Mouse (Mus musculus): ENCODE measurements around the gene Cdkn2a. TPM values are rescaled to one million over a fixed set of nuclear protein-coding genes. Genes with fewer than 3 reads are reported as not detected.
A peak's percentile ranks its signal among the peaks of the same experiment; 100 is the strongest.

Gene Cdkn2a
- polyA plus RNA-seq, 1 experiment from 2014 or later = not detected

DNA sequence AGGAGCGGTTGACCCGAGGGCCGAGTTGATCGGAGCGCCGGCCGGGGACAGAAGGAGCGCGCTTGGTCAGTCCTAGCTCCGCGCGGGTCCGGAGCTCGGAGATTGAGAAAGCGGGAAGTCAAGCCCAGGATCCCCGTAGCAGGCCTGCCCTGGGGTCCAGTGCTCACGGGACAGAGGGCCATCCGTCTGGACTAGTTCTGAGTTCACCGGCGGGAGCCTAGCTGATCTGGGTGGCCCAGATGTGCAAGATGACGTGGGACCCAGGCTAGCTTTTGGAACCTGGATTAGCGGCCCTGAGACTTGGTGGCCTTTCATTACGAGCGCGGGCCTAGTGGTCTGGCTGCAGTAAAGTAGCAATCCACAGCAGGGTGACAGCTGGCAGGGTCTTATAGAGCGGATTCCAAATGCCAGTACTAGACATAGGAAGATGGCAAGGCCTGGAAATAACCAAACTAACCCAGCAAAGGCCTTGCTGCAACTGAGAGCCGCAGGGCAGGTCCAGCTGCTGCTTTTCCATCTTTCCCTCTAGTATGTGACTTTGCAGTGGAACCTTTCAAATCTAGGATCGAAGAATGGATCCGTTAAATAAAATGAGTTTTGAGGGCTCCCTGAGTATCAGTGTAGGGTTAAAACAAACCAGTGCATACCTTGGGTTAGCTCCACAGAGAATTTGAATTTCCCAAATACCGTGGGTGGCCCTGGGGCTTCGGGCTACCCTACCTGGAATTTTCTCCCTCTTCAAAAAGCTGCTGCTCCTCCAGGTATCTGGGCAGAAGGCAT, 1.2 kb upstream of the Cdkn2a start:
- H3K27me3 ChIP-seq (replicated peaks) = peaks cover 78% of the 10 kb centered on the region
- H3K9me3 ChIP-seq (replicated peaks) = no peaks in the 10 kb centered on the region
- peaks cover 12% of the 10 kb centered on the region for H3K4me1 ChIP-seq (replicated peaks)
- H3K27ac ChIP-seq (ENCODE audit: poor library complexity, severe bottlenecking) = no peak overlapping the region
- H3K4me3 ChIP-seq = peak overlapping the region; percentile 64
- H3K9ac ChIP-seq = peak overlapping the region; percentile 69
- WGBS = 3% methylated on average over 31 of the region's 31 CpGs
- H3K4me2 ChIP-seq = peak overlapping the region; percentile 99
- ATAC-seq (ENCODE audit: insufficient number of reproducible peaks, low FRiP score) = peak; percentile 61; the same call in 1 of the 2 replicates
- no peaks in the 10 kb centered on the region for H3K36me3 ChIP-seq

DNA sequence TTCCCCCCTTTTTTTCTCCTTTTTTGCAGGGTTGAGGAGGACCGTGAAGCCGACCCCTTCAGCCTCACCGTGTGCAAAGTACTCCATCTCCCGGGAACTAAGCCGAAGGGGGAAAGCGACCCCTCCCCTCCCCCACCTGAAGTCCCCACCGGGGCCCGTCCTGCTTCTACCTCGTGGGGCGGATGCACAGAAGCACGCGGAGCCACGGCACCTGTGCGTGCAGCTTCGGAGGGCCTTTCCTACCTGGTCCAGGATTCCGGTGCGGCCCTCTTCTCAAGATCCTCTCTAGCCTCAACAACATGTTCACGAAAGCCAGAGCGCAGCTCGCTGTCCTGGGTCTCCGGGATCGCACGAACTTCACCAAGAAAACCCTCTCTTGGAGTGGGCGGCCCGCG, 365 bp downstream of the Cdkn2a start:
- no peaks in the 10 kb centered on the region for H3K9me3 ChIP-seq (replicated peaks)
- H3K4me3 ChIP-seq = peak overlapping the region; percentile 64
- H3K9ac ChIP-seq = peak overlapping the region; percentile 69
- H3K27me3 ChIP-seq (replicated peaks) = peaks cover 79% of the 10 kb centered on the region
- H3K36me3 ChIP-seq = no peaks in the 10 kb centered on the region
- no peak for ATAC-seq (ENCODE audit: insufficient number of reproducible peaks, low FRiP score)
- H3K27ac ChIP-seq (ENCODE audit: poor library complexity, severe bottlenecking) = no peak overlapping the region
- WGBS = under 1% methylated on average over 26 of the region's 26 CpGs
- peak overlapping the region; percentile 99 for H3K4me2 ChIP-seq
- H3K4me1 ChIP-seq (replicated peaks) = peaks cover 12% of the 10 kb centered on the region

DNA sequence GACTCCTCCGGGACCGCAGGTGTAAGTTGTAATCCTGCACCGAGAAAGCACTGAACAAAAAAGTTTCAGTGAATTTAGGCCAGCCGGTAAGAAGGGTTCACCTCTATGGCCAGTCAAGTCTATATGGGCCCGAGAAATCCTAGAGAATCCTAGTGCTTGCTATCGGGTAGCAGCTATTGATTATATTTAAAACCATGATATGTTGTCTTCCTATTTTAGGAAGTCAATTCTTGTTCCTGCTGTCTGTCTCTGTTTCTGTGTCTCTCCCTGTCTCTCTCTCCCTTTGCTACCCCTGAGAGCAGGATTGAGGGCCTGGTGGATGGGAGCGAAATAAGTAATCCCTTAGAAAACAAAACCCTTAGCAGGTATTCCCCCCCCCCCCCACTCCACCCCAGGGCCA, 937 bp downstream of the Cdkn2a start:
- Histone ChIP-seq H3K4me1 (replicated peaks) (peaks cover 12% of the 10 kb centered on the region), H3K27me3 (replicated peaks) (peaks cover 84% of the 10 kb centered on the region), H3K27ac (ENCODE audit: poor library complexity, severe bottlenecking) (no peak overlapping the region), H3K4me3 (peak overlapping the region; percentile 64; the same call in 1 of the 2 replicates), H3K4me2 (no peak overlapping the region), H3K9ac (no peak overlapping the region), H3K9me3 (replicated peaks) (no peaks in the 10 kb centered on the region), H3K36me3 (no peaks in the 10 kb centered on the region)
- WGBS = 6% methylated on average over 7 of the region's 7 CpGs
- ATAC-seq (ENCODE audit: insufficient number of reproducible peaks, low FRiP score) = no peak

- no peak for ATAC-seq (ENCODE audit: insufficient number of reproducible peaks, low FRiP score)
- peaks cover 1% of the 10 kb centered on the region for H3K4me1 ChIP-seq (replicated peaks)
- no peak overlapping the region for H3K9ac ChIP-seq
- H3K9me3 ChIP-seq (replicated peaks) = no peaks in the 10 kb centered on the region
- no peak overlapping the region for H3K4me2 ChIP-seq
- H3K27me3 ChIP-seq (replicated peaks) = peaks cover 71% of the 10 kb centered on the region
- H3K36me3 ChIP-seq = no peaks in the 10 kb centered on the region
- H3K4me3 ChIP-seq = no peak overlapping the region
- 4% methylated on average over 4 of the region's 4 CpGs for WGBS
- H3K27ac ChIP-seq (ENCODE audit: poor library complexity, severe bottlenecking) = no peak overlapping the region
Observed at GRCm38 (mm10) chr4:89289028-89289427, 5.4 kb downstream of the Cdkn2a start.

- Histone ChIP-seq H3K9me3 (replicated peaks) (no peaks in the 10 kb centered on the region), H3K4me3 (no peak overlapping the region), H3K4me1 (replicated peaks) (peaks cover 5% of the 10 kb centered on the region), H3K27me3 (replicated peaks) (peaks cover 75% of the 10 kb centered on the region), H3K27ac (ENCODE audit: poor library complexity, severe bottlenecking) (no peak overlapping the region), H3K4me2 (no peak overlapping the region), H3K9ac (no peak overlapping the region), H3K36me3 (no peaks in the 10 kb centered on the region)
- ATAC-seq (ENCODE audit: insufficient number of reproducible peaks, low FRiP score) = no peak
- 11% methylated on average over 1 of the region's 1 CpGs for WGBS
Observed at GRCm38 (mm10) chr4:89286566-89286965, 7.9 kb downstream of the Cdkn2a start.

GRCm38 (mm10) chr4:89285688-89286087, 8.8 kb downstream of the Cdkn2a start:
- no peak for ATAC-seq (ENCODE audit: insufficient number of reproducible peaks, low FRiP score)
- 31% methylated on average over 7 of the region's 7 CpGs for WGBS
- Histone ChIP-seq H3K27me3 (replicated peaks) (peaks cover 76% of the 10 kb centered on the region), H3K9ac (no peak overlapping the region), H3K36me3 (no peaks in the 10 kb centered on the region), H3K4me1 (replicated peaks) (peaks cover 5% of the 10 kb centered on the region), H3K4me3 (no peak overlapping the region), H3K27ac (ENCODE audit: poor library complexity, severe bottlenecking) (no peak overlapping the region), H3K4me2 (no peak overlapping the region), H3K9me3 (replicated peaks) (no peaks in the 10 kb centered on the region)

DNA sequence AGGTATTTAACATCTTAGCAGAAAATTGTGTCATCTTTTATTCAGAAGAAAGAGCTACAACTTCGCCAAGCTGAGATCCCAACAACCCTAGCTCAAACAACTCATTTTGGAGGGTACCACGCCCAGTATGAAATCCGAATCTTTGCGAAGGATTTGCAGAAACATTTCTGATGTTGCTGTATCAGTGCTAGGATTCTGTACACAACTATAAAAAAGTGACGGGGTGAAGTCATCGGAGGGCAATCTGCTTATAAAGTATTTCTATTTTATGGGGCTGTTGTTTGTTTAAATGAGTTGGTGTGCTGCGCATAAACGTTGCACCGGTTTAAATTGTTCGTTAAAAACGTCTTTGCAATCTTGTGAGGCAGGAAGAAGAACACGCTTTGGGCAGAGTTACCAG, 11.8 kb downstream of the Cdkn2a start:
- no peaks in the 10 kb centered on the region for H3K36me3 ChIP-seq
- no peak overlapping the region for H3K9ac ChIP-seq
- no peak for ATAC-seq (ENCODE audit: insufficient number of reproducible peaks, low FRiP score)
- no peak overlapping the region for H3K4me2 ChIP-seq
- no peak overlapping the region for H3K27ac ChIP-seq (ENCODE audit: poor library complexity, severe bottlenecking)
- no peak overlapping the region for H3K4me3 ChIP-seq
- H3K27me3 ChIP-seq (replicated peaks) = peaks cover 70% of the 10 kb centered on the region
- H3K9me3 ChIP-seq (replicated peaks) = no peaks in the 10 kb centered on the region
- 1% methylated on average over 12 of the region's 12 CpGs for WGBS
- peaks cover 5% of the 10 kb centered on the region for H3K4me1 ChIP-seq (replicated peaks)

DNA sequence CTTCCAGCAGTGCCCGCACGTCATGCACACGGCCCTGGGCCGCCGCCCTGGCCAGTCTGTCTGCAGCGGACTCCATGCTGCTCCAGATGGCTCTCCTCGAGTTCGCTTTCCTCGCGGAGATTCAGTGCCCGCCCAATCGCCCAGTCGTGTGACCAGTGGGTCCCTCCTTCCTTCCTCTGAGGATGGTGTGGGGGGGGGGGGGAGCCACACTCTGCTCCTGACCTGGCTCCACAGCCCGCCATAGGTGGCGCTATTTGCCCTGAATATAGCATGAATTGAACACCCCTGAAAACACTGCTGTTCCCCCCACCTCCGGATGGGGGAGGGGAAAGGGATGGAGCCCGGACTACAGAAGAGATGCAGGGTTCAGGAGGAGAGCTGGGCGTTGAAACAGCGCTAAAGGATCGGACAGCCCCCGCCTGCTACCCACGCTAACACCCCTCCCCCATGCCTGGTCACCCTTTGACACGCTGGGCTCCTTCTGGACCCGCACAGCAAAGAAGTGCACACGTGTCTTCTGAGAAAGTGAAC, 12.4 kb downstream of the Cdkn2a start:
- Histone ChIP-seq H3K27ac (ENCODE audit: poor library complexity, severe bottlenecking) (no peak overlapping the region), H3K9ac (no peak overlapping the region), H3K4me3 (peak overlapping the region; percentile 22), H3K27me3 (replicated peaks) (peaks cover 71% of the 10 kb centered on the region), H3K9me3 (replicated peaks) (no peaks in the 10 kb centered on the region), H3K4me1 (replicated peaks) (peaks cover 5% of the 10 kb centered on the region), H3K4me2 (peak overlapping the region; percentile 56), H3K36me3 (no peaks in the 10 kb centered on the region)
- ATAC-seq (ENCODE audit: insufficient number of reproducible peaks, low FRiP score) = peak; percentile 64; the same call in 1 of the 2 replicates
- under 1% methylated on average over 25 of the region's 25 CpGs for WGBS

- Histone ChIP-seq H3K9me3 (replicated peaks) (no peaks in the 10 kb centered on the region), H3K36me3 (no peaks in the 10 kb centered on the region), H3K9ac (no peak overlapping the region), H3K27me3 (replicated peaks) (peaks cover 75% of the 10 kb centered on the region), H3K4me2 (no peak overlapping the region), H3K4me1 (replicated peaks) (peaks cover 5% of the 10 kb centered on the region), H3K4me3 (no peak overlapping the region), H3K27ac (ENCODE audit: poor library complexity, severe bottlenecking) (no peak overlapping the region)
- ATAC-seq (ENCODE audit: insufficient number of reproducible peaks, low FRiP score) = no peak
- 2% methylated on average over 7 of the region's 7 CpGs for WGBS
Observed at GRCm38 (mm10) chr4:89281236-89281635, 13.2 kb downstream of the Cdkn2a start.

DNA sequence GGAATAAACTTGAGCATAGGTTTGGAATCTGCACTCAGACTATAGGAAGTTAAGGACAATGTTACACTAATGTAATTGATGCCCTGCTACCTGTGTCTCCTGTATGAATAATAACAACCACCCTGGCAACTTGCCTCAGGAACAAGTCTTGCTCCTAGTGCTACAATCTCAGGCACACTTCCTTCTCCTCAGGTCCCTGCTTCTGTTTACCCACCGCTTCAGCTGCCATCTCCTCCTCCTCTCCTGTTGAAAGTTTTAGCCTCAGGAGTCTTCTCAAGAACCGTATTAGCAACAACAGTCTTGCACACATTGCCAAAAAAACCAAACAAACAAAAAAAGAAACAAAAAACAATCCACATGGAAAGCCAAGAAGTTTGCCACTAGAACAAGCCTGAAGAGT, 14.8 kb downstream of the Cdkn2a start:
- Histone ChIP-seq H3K36me3 (no peaks in the 10 kb centered on the region), H3K9me3 (replicated peaks) (no peaks in the 10 kb centered on the region), H3K4me2 (no peak overlapping the region), H3K4me3 (no peak overlapping the region), H3K4me1 (replicated peaks) (peaks cover 7% of the 10 kb centered on the region), H3K27me3 (replicated peaks) (peaks cover 82% of the 10 kb centered on the region), H3K27ac (ENCODE audit: poor library complexity, severe bottlenecking) (no peak overlapping the region), H3K9ac (no peak overlapping the region)
- 2% methylated on average over 2 of the region's 2 CpGs for WGBS
- no peak for ATAC-seq (ENCODE audit: insufficient number of reproducible peaks, low FRiP score)

DNA sequence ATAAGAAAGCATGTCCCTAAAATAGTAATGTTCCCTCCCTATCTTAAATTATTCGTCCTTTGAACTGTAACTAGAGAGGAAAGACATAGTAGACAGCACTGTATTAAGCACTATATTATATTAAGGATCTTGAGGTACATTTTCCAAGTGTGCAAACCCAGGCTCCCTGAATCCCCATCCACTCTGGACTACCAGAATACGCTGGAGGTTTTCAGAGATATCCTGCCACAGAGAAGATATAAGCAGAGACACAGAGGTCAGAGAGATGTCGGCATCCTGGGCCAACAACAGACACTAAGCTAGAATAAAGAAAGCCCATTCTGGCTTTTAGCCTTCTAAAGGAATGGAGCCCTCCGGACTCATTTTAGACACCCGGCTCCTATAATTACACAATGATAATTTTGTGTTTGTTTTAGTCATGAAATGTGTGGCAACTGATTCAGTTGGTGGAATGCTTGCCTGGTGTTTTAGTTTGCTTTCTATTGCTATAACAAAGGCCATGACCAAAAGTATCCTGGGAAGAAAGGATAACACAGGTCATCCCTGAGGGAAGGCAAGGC, 17.0 kb downstream of the Cdkn2a start:
- Histone ChIP-seq H3K36me3 (no peaks in the 10 kb centered on the region), H3K9me3 (replicated peaks) (no peaks in the 10 kb centered on the region), H3K27me3 (replicated peaks) (peaks cover 89% of the 10 kb centered on the region), H3K4me2 (no peak overlapping the region), H3K4me3 (no peak overlapping the region), H3K4me1 (replicated peaks) (peaks cover 18% of the 10 kb centered on the region), H3K27ac (ENCODE audit: poor library complexity, severe bottlenecking) (no peak overlapping the region), H3K9ac (no peak overlapping the region)
- ATAC-seq (ENCODE audit: insufficient number of reproducible peaks, low FRiP score) = no peak
- 4% methylated on average over 5 of the region's 5 CpGs for WGBS
